Mouse (Mus musculus): ENCODE measurements around the gene Mast3. TPM values are rescaled to one million over a fixed set of nuclear protein-coding genes. Genes with fewer than 3 reads are reported as not detected.

Gene Mast3
- polyA plus RNA-seq, 1 experiment from 2014 or later: 14.0 TPM

DNA sequence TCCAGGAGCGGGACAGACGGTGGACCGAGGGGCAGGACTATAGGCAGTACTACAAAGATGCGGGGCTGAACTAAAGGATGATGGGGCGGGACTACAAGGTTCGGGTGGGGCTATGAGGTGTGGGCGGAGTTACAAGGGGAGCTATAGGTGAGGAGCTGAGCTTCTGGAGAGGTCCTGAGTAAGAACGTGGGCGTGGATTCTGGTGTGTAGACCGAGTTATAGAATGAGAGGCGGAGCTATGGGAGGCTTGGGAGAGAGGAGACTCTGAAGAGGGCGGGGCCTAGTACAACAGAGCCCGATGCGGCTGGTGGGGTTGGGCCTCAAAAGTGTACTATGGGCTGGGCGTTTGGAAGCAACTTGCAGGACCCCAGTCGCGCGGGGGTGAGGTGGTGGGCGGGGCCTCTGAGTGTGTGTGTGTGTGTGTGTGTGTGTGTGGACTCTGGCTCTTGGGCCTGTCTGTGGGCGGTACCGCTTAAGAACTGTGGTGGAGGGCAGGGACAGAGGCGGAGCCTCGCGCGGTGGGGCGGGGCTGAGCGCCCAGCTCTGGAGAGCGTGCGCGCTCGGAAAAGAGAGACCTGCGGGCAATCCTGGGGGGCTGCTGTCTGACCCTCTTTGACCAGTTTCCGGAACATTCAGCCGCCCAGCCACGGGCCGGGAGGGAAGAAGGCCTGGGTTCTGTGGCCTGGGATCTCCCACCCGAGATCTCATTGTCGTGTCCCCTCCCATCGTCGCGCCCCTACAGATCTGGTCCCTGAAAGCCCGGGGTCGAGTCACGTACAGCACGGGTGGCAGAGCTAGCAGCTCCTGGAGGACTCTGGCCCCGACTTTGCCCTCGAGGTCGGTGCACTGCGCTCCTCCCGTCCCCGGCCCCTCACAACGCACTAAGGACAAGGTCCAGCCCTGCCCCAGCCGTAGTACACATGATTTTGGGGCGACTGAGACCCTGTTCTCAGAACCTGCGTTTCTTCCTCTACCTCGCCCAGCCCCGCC is 7.5 kb downstream of the Mast3 start:
- peak overlapping the region; percentile 89 for H3K4me2 ChIP-seq (replicated peaks)
- no peaks in the 10 kb centered on the region for H3K9me3 ChIP-seq
- peaks cover 63% of the 10 kb centered on the region for H3K27me3 ChIP-seq
- WGBS: under 1% methylated on average over 57 of the region's 57 CpGs
- no peaks in the 10 kb centered on the region for H3K36me3 ChIP-seq
- H3K4me1 ChIP-seq: peaks cover 26% of the 10 kb centered on the region
- ATAC-seq (ENCODE audit: low FRiP score, low read depth): peak; percentile 90
- H3K4me3 ChIP-seq: peak overlapping the region; percentile 56
- no peak overlapping the region; the same call in 1 of the 2 replicates for H3K27ac ChIP-seq
- peak overlapping the region; percentile 62 for H3K9ac ChIP-seq

DNA sequence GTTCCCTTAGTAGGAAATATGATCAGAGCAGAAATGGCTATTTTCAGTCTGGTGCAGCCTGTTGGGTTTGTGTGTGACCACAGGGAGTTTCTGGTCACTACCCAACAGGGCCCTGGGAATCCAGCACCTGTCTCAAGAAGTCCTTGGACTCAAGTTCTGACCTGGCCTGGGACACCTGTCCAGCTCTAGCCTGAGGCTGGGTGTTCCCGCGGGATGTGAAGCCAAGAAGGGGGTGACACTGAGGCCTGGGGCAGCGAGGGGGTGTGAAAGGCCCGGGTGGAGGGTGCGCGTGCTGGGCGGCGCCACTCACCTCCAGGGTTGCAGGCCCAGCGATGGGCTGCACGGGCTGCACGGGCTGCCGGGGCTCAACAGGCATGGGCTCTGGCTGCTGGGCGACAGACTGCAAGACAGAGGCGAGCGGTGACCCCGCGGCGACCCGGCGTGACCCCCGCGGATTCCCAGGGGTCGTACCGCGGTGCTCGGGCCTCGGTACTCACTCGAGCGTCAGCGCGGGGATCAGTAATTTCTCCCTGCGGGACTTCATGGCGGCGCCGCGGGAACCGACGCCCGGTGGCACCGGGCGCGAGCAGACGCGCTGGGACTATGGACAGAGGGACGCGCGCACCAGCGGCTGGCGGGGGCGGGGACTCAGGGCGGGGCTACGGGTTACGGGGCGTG is 8.3 kb downstream of the Mast3 start:
- Histone ChIP-seq H3K4me2 (replicated peaks) (peak overlapping the region; percentile 89), H3K27me3 (peaks cover 55% of the 10 kb centered on the region), H3K9ac (peak overlapping the region; percentile 62), H3K4me1 (peaks cover 31% of the 10 kb centered on the region), H3K9me3 (no peaks in the 10 kb centered on the region), H3K4me3 (peak overlapping the region; percentile 56), H3K36me3 (no peaks in the 10 kb centered on the region), H3K27ac (no peak overlapping the region; the same call in 1 of the 2 replicates)
- 2% methylated on average over 54 of the region's 54 CpGs for WGBS
- no peak for ATAC-seq (ENCODE audit: low FRiP score, low read depth)

- H3K27ac ChIP-seq: no peak overlapping the region
- no peak overlapping the region for H3K4me2 ChIP-seq (replicated peaks)
- H3K4me3 ChIP-seq: no peak overlapping the region
- ATAC-seq (ENCODE audit: low FRiP score, low read depth): no peak
- H3K36me3 ChIP-seq: no peaks in the 10 kb centered on the region
- H3K9me3 ChIP-seq: no peaks in the 10 kb centered on the region
- 79% methylated on average over 2 of the region's 2 CpGs for WGBS
- peaks cover 44% of the 10 kb centered on the region for H3K27me3 ChIP-seq
- H3K4me1 ChIP-seq: peaks cover 42% of the 10 kb centered on the region
- no peak overlapping the region for H3K9ac ChIP-seq
Measured at GRCm38 (mm10) chr8:70795370-70795769, 9.5 kb downstream of the Mast3 start.

DNA sequence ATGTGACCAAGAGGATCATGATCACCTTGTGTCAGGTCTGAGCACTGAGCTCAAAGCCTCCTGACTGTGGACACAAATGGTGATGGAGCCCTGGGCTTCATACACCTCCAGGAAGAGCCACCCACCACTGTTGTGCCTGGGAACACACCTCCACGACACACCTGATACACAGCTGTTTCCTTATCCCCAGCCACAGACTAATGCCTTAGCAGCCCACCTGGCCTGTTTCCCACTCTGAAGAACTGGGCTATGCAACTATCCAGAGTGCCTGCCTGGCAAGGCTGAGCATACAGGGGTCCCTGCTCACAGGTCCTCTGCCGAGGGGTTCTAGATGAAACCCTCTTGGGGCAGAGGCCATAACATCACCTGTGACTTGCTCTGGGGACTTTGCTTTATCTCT is 10.6 kb downstream of the Mast3 start:
- Histone ChIP-seq H3K27ac (no peak overlapping the region), H3K9me3 (no peaks in the 10 kb centered on the region), H3K36me3 (peaks cover 2% of the 10 kb centered on the region), H3K27me3 (peaks cover 33% of the 10 kb centered on the region), H3K4me1 (peaks cover 48% of the 10 kb centered on the region), H3K9ac (no peak overlapping the region), H3K4me2 (replicated peaks) (no peak overlapping the region), H3K4me3 (no peak overlapping the region)
- WGBS: 86% methylated on average over 2 of the region's 2 CpGs
- ATAC-seq (ENCODE audit: low FRiP score, low read depth): no peak

GRCm38 (mm10) chr8:70792700-70793099 is 12.2 kb downstream of the Mast3 start:
- no peak overlapping the region for H3K9ac ChIP-seq
- H3K4me3 ChIP-seq: peak overlapping the region; percentile 76
- no peaks in the 10 kb centered on the region for H3K9me3 ChIP-seq
- under 1% methylated on average over 20 of the region's 20 CpGs for WGBS
- peaks cover 18% of the 10 kb centered on the region for H3K36me3 ChIP-seq
- H3K27me3 ChIP-seq: peaks cover 18% of the 10 kb centered on the region
- H3K4me1 ChIP-seq: peaks cover 44% of the 10 kb centered on the region
- peak overlapping the region; percentile 79 for H3K4me2 ChIP-seq (replicated peaks)
- ATAC-seq (ENCODE audit: low FRiP score, low read depth): peak; percentile 34; the same call in 1 of the 2 replicates
- H3K27ac ChIP-seq: peak overlapping the region; percentile 82

DNA sequence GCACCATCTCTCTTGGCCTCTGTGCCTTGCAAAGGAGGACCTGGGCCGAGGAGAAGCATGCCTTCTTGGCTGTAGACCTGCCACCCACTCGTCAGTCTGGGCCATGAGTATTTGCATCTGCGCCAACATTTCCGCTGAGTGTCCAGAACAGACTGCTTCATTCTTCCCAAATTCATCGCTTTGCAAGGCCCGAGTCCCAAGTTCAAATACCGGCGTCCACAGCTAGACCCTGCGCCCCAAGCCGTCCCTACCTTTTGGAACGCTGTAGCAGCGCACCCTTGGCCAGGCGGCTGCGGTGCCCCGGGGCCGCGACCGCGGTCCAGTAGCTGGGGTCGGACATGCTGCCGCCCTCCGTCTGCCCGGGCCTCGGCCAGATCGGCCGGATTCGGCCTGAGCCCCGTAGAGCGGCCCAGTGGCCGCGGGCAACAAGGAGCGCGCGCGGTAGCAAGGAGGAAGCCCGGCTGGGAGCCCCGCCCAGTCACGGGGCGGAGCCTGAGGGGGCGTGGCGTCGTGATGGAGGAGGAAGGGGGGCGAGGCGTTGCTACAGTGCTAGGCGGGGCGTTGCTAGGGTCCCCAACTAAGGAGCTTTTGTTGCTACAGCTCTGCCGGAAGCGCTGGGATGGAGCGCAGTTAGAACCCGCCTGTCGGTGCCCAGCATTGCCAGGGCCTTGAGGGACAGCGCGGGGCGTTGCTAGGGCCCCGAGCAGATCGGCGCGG is 12.7 kb downstream of the Mast3 start:
- WGBS: 5% methylated on average over 57 of the region's 58 CpGs
- H3K9me3 ChIP-seq: no peaks in the 10 kb centered on the region
- H3K4me2 ChIP-seq (replicated peaks): peak overlapping the region; percentile 79
- peaks cover 23% of the 10 kb centered on the region for H3K36me3 ChIP-seq
- H3K27ac ChIP-seq: peak overlapping the region; percentile 82
- peaks cover 42% of the 10 kb centered on the region for H3K4me1 ChIP-seq
- peak overlapping the region; percentile 88 for H3K9ac ChIP-seq
- peak overlapping the region; percentile 76 for H3K4me3 ChIP-seq
- ATAC-seq (ENCODE audit: low FRiP score, low read depth): peak; percentile 81
- H3K27me3 ChIP-seq: peaks cover 16% of the 10 kb centered on the region

DNA sequence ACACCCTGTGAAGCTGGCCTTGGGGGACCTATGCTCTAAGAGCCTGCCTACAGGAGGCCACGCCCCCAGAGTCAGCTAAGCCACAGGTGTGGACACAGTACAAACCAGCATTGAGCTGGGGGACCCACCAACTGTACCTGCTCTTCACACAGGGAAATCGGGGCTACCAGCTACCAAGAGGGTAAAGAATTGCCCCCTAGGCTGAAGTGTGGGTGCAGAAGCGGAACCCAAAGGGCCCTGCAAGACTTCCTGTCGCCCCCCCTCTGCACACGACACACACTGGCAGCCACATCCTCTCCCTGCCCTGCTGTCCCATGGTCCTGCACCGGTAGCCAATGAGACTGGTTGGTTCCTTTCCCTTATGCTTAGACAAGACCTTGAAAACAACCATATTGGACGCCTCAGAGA is 13.6 kb downstream of the Mast3 start:
- 71% methylated on average over 7 of the region's 7 CpGs for WGBS
- peak overlapping the region; percentile 76 for H3K4me3 ChIP-seq
- H3K4me1 ChIP-seq: peaks cover 37% of the 10 kb centered on the region

GRCm38 (mm10) chr8:70790846-70791245 is 14.0 kb downstream of the Mast3 start:
- Histone ChIP-seq H3K4me2 (replicated peaks) (peak overlapping the region; percentile 79), H3K27me3 (peaks cover 9% of the 10 kb centered on the region), H3K9me3 (no peaks in the 10 kb centered on the region), H3K27ac (peak overlapping the region; percentile 10; the same call in 1 of the 2 replicates), H3K4me3 (peak overlapping the region; percentile 76), H3K36me3 (peaks cover 36% of the 10 kb centered on the region), H3K4me1 (peaks cover 36% of the 10 kb centered on the region), H3K9ac (peak overlapping the region; percentile 88)
- ATAC-seq (ENCODE audit: low FRiP score, low read depth): no peak
- 55% methylated on average over 8 of the region's 8 CpGs for WGBS

More for the DNA sequence above, 13.6 kb downstream of the Mast3 start:
- Histone ChIP-seq H3K27ac (peak overlapping the region; percentile 10; the same call in 1 of the 2 replicates), H3K9me3 (no peaks in the 10 kb centered on the region), H3K9ac (peak overlapping the region; percentile 88), H3K36me3 (peaks cover 32% of the 10 kb centered on the region), H3K27me3 (peaks cover 13% of the 10 kb centered on the region), H3K4me2 (replicated peaks) (peak overlapping the region; percentile 79)
- no peak for ATAC-seq (ENCODE audit: low FRiP score, low read depth)

DNA sequence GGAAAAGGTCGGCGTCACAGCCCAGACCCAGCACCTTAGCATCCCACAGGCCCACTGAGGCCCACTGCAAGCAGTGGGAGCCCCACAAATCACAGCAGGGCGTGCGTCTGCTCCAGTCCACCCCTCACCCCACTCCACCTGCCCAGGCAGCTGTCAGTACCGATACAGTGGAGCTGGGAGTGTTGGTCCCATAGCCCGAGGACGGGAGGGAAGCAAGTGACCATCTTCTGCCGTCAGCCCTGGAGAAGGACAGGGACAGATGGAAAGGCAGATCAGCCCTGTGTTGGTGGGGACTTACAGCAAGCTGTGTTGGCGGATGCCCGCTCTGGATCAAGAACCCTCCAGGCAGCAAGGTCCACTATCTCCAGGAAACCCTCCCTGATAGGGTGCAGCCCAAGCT is 15.8 kb downstream of the Mast3 start:
- H3K9ac ChIP-seq: 0 out of 2 replicates have a peak overlapping the region, but pooled peaks have one; percentile 13
- no peak overlapping the region for H3K4me2 ChIP-seq (replicated peaks)
- H3K9me3 ChIP-seq: no peaks in the 10 kb centered on the region
- WGBS: 74% methylated on average over 10 of the region's 10 CpGs
- no peak for ATAC-seq (ENCODE audit: low FRiP score, low read depth)
- peaks cover 54% of the 10 kb centered on the region for H3K36me3 ChIP-seq
- no peak overlapping the region for H3K4me3 ChIP-seq
- H3K27ac ChIP-seq: no peak overlapping the region
- H3K27me3 ChIP-seq: no peaks in the 10 kb centered on the region
- H3K4me1 ChIP-seq: peaks cover 37% of the 10 kb centered on the region

DNA sequence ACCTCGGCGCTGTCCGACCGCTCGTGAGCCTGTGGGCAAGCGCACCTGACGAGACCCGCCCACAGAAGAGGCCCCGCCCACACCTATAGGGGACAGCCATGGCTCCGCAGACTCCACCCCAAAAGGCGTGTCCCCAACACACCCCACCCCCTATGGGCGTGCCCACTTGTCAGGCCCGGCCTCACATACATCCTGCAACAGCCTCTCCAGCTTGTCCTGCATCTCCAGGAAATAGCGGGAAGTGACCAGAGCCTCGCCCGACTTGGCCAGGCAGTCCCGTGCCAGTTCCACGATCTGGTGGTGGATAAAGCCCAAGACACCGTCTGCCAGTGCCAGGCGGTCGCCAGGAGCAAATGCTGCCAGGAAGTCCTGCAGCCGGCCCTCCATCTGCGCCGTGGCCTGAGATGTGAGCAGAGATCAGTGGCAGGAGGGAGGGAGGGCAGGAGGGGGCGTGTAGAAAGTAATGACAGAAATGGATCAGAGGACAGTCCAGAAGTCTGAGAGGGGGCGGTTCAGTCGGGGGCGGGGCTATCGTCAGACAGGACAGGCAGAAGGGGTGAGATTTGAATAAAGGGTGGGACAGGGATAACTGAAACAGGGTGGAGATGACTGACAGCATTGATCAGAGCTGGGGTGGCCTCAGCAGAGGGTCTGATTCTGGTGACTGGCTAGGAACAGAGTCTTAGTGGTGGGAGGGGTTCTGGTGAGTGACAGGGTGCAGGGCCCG is 16.8 kb downstream of the Mast3 start:
- WGBS: 22% methylated on average over 30 of the region's 30 CpGs
- no peak overlapping the region for H3K4me3 ChIP-seq
- no peaks in the 10 kb centered on the region for H3K9me3 ChIP-seq
- ATAC-seq (ENCODE audit: low FRiP score, low read depth): no peak
- peaks cover 34% of the 10 kb centered on the region for H3K4me1 ChIP-seq
- H3K27ac ChIP-seq: no peak overlapping the region
- H3K36me3 ChIP-seq: peaks cover 63% of the 10 kb centered on the region
- H3K9ac ChIP-seq: 0 out of 2 replicates have a peak overlapping the region, but pooled peaks have one; percentile 4
- 0 out of 2 replicates have a peak overlapping the region, but pooled peaks have one; percentile 21 for H3K4me2 ChIP-seq (replicated peaks)
- no peaks in the 10 kb centered on the region for H3K27me3 ChIP-seq

DNA sequence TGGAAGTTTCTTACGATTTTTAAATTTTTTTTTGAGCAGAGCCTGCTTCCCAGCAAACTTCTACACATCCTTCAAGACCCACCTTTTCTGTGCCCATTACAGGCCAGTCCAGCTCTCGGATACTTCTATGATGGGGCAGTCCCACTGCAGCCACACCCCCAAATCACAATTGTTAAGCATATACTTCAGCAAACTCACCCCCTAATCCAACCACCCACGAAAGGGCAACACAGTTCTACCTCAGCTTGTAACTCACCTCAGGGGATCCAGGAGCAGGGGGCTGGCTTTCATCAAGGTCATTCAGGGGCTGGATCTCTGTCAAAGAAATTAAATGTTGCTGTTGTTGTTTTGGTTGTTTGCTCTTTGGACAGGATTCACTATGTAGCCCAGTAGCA is 17.8 kb downstream of the Mast3 start:
- peaks cover 73% of the 10 kb centered on the region for H3K36me3 ChIP-seq
- no peaks in the 10 kb centered on the region for H3K27me3 ChIP-seq
- no peak overlapping the region for H3K9ac ChIP-seq
- H3K9me3 ChIP-seq: no peaks in the 10 kb centered on the region
- no peak overlapping the region for H3K27ac ChIP-seq
- ATAC-seq (ENCODE audit: low FRiP score, low read depth): no peak
- 87% methylated on average over 3 of the region's 3 CpGs for WGBS
- H3K4me3 ChIP-seq: no peak overlapping the region
- H3K4me2 ChIP-seq (replicated peaks): no peak overlapping the region
- peaks cover 27% of the 10 kb centered on the region for H3K4me1 ChIP-seq
